Mouse (Mus musculus) adrenal gland, adult 8-10 months (tissue): ENCODE measurements around the gene Adamts13. TPM values are rescaled to one million over a fixed set of nuclear protein-coding genes. Genes with fewer than 3 reads are reported as not detected.
A peak's percentile ranks its signal among the peaks of the same experiment; 100 is the strongest.

ENCODE experiments used
- DNase-seq: peaks from one replicate; pipeline ENCODE4 v3.0.0; 2022
- total RNA-seq, 4 experiments: library from RNA; stranded (reverse); gene quantifications; 2 replicates each; pipeline ENCODE4 v1.2.4; 2022

Adamts13 gene
- total RNA-seq, 4 experiments from 2014 or later: not detected

GRCm38 (mm10) chr2:27038596-27038995 is 65.4 kb downstream of the Adamts13 start:
- no peak for DNase-seq

GRCm38 (mm10) chr2:27039286-27039685 is 66.1 kb downstream of the Adamts13 start:
- no peak for DNase-seq

GRCm38 (mm10) chr2:27042131-27042844 is 69.1 kb downstream of the Adamts13 start:
- no peak for DNase-seq

- DNase-seq: peak; percentile 50
These were observed 70.2 kb downstream of the Adamts13 start for GRCm38 (mm10) chr2:27043461-27043860.

- no peak for DNase-seq
These were observed 71.0 kb downstream of the Adamts13 start for GRCm38 (mm10) chr2:27044166-27044565.

GRCm38 (mm10) chr2:27044641-27045040 is 71.4 kb downstream of the Adamts13 start:
- DNase-seq: no peak

- DNase-seq: no peak
These were observed 73.0 kb downstream of the Adamts13 start for GRCm38 (mm10) chr2:27045979-27046770.

GRCm38 (mm10) chr2:27049408-27049807 is 76.2 kb downstream of the Adamts13 start:
- DNase-seq: no peak

GRCm38 (mm10) chr2:27058251-27058650 is 85.0 kb downstream of the Adamts13 start:
- no peak for DNase-seq

- no peak for DNase-seq
These were observed 85.5 kb downstream of the Adamts13 start for GRCm38 (mm10) chr2:27058751-27059150.

GRCm38 (mm10) chr2:27059187-27059586 is 86.0 kb downstream of the Adamts13 start:
- no peak for DNase-seq

Other genes with a start within 250 kb of the Adamts13 start
- not detected for gene Abo, start 108.4 kb upstream of the Adamts13 start, total RNA-seq
- 10 to 100 TPM; 26.0 to 32.8 (median 28.9) TPM for gene Surf6, start 70.5 kb upstream of the Adamts13 start, total RNA-seq
- 10 to 100 TPM; 51.6 to 73.6 (median 62.4) TPM for gene Med22, start 62.7 kb upstream of the Adamts13 start, total RNA-seq
- gene Rpl7a, start 62.7 kb upstream of the Adamts13 start, total RNA-seq: 100 to 1,000 TPM; 424 to 496 (median 462) TPM
- gene Surf2, start 57.0 kb upstream of the Adamts13 start, total RNA-seq: 10 to 100 TPM; 43.1 to 55.8 (median 52.2) TPM
- gene Surf1, start 56.9 kb upstream of the Adamts13 start, total RNA-seq: 100 to 1,000 TPM; 128 to 137 (median 135) TPM
- gene Surf4, start 39.5 kb upstream of the Adamts13 start, total RNA-seq: 100 to 1,000 TPM; 161 to 218 (median 182) TPM
- under 1 TPM in 2 of 4 experiments, not detected in 2; 0.75 to 0.77 TPM for gene Stkld1, start 39.4 kb upstream of the Adamts13 start, total RNA-seq
- gene Rexo4, start 9.0 kb upstream of the Adamts13 start, total RNA-seq: 10 to 100 TPM; 28.5 to 44.6 (median 37.5) TPM
- gene Cacfd1, start 36.5 kb downstream of the Adamts13 start, total RNA-seq: 10 to 100 TPM; 64.5 to 73.5 (median 66.9) TPM
- gene Slc2a6, start 54.6 kb downstream of the Adamts13 start, total RNA-seq: 1 to 10 TPM in 2 of 4 experiments, under 1 TPM in 2; 0.87 to 1.2 (median 1.0) TPM
- gene Mymk, start 98.8 kb downstream of the Adamts13 start, total RNA-seq: under 1 TPM in 1 of 4 experiments, not detected in 3; 0.20 TPM
- 10 to 100 TPM; 14.3 to 24.8 (median 19.3) TPM for gene Adamtsl2, start 106.0 kb downstream of the Adamts13 start, total RNA-seq
- 1 to 10 TPM; 2.5 to 4.4 (median 3.5) TPM for gene Fam163b, start 169.1 kb downstream of the Adamts13 start, total RNA-seq
- 100 to 1,000 TPM; 394 to 536 (median 504) TPM for gene Dbh, start 191.8 kb downstream of the Adamts13 start, total RNA-seq